Mouse (Mus musculus) limb, embryonic 14.5 days (tissue): ENCODE measurements around the gene Lpar3. TPM values are rescaled to one million over a fixed set of nuclear protein-coding genes. Genes with fewer than 3 reads are reported as not detected.

ENCODE experiments used
- ATAC-seq: fragments of 200-750 bp; cut with Nextera tagmentation; 2 replicates; pipeline ENCODE4 v1.8.0; 2017; ENCODE audit warnings: low read depth, moderate number of reproducible peaks, moderate TSS enrichment; ENCODE audit not compliant: low FRiP score
- DNase-seq: peaks from one replicate; pipeline ENCODE4 v3.0.0-alpha.2; 2015; ENCODE audit warnings: low spot score
- H3K27ac ChIP-seq: fragments of 300-500 bp; sonication (generic); replicated peaks from 2 replicates; pipeline ENCODE4 v1.5.1; 2014; ENCODE audit warnings: low read depth, mild to moderate bottlenecking, low read length, moderate library complexity, mixed read lengths
- H3K27me3 ChIP-seq: fragments of 300-500 bp; sonication (generic); 2 replicates; pipeline ENCODE4 v1.6.1; 2014; ENCODE audit warnings: low read length, mixed read lengths; ENCODE audit not compliant: control insufficient read depth, insufficient read depth
- H3K36me3 ChIP-seq: fragments of 300-500 bp; sonication (generic); 2 replicates; pipeline ENCODE4 v1.6.1; 2014; ENCODE audit warnings: mild to moderate bottlenecking, low read length, moderate library complexity, mixed read lengths; ENCODE audit not compliant: control insufficient read depth, insufficient read depth
- H3K4me1 ChIP-seq: fragments of 300-500 bp; sonication (generic); 2 replicates; pipeline ENCODE4 v1.6.1; 2014; ENCODE audit warnings: antibody characterized with exemption, low read length, mixed read lengths; ENCODE audit not compliant: control insufficient read depth, insufficient read depth
- H3K4me2 ChIP-seq: fragments of 300-500 bp; sonication (generic); replicated peaks from 2 replicates; pipeline ENCODE4 v1.6.1; 2014; ENCODE audit warnings: low read depth, mild to moderate bottlenecking, low read length, moderate library complexity; ENCODE audit not compliant: severe bottlenecking
- H3K4me3 ChIP-seq: fragments of 300-500 bp; sonication (generic); replicated peaks from 2 replicates; pipeline ENCODE4 v1.5.1; 2014; ENCODE audit warnings: low read length
- H3K9ac ChIP-seq: fragments of 300-500 bp; sonication (generic); 2 replicates; pipeline ENCODE4 v1.6.1; 2014; ENCODE audit warnings: mild to moderate bottlenecking, low read depth, low read length, moderate library complexity; ENCODE audit not compliant: severe bottlenecking
- H3K9me3 ChIP-seq: fragments of 300-500 bp; sonication (generic); 2 replicates; pipeline ENCODE4 v1.6.1; 2016; ENCODE audit warnings: low read length; ENCODE audit not compliant: control insufficient read depth
- POLR2A ChIP-seq: fragments of 200-500 bp; IDR thresholded peaks from 2 replicates; pipeline ENCODE4 v1.8.0; 2012; ENCODE audit warnings: inconsistent platforms, mild to moderate bottlenecking, moderate library complexity, borderline replicate concordance; ENCODE audit not compliant: insufficient read depth, insufficient read length; ENCODE audit errors: extremely low read depth
- WGBS: fragments of 180-500 bp; shearing (Covaris S2); extraction: QIAGEN DNeasy Blood & Tissue Kit; methylation state at CpG from one replicate; pipeline ENCODE4 v1.1.7; 2014; 5-methylcytosine and 5-hydroxymethylcytosine counted together
- polyA plus RNA-seq, 2 experiments: library from polyadenylated mRNA; depleted of rRNA in 1 of 2; stranded (reverse) in 1 of 2; unstranded in 1 of 2; fragments of >200 nt; fragmentation: Nextera tagmentation in 1 of 2; extraction: Ambion mirVana in 1 of 2; gene quantifications; 2 replicates each; pipeline versions ENCODE4 v1.2.1 to v1.2.3; 2012 to 2014

Gene Lpar3
- polyA plus RNA-seq, 2 experiments, result 1.8 to 2.2 TPM

GRCm38 (mm10) chr3:146333270-146333669 is 112.5 kb downstream of the Lpar3 start:
- no peak overlapping the region for H3K4me3 ChIP-seq
- no peak overlapping the region for H3K9ac ChIP-seq
- H3K36me3 ChIP-seq, result no peaks in the 10 kb centered on the region
- no peak overlapping the region for H3K27ac ChIP-seq
- ATAC-seq (no peak), DNase-seq (no peak)
- TF ChIP-seq POLR2A, result no peak
- peaks cover 8% of the 10 kb centered on the region; the same call in 1 of the 2 replicates for H3K4me1 ChIP-seq
- no peak overlapping the region for H3K4me2 ChIP-seq
- no peaks in the 10 kb centered on the region for H3K9me3 ChIP-seq
- WGBS, result 78% methylated on average over 3 of the region's 3 CpGs
- no peaks in the 10 kb centered on the region for H3K27me3 ChIP-seq

- Histone ChIP-seq H3K9ac (no peak overlapping the region), H3K4me3 (no peak overlapping the region), H3K9me3 (no peaks in the 10 kb centered on the region), H3K4me2 (no peak overlapping the region), H3K4me1 (peaks cover 5% of the 10 kb centered on the region; the same call in 1 of the 2 replicates), H3K27ac (no peak overlapping the region), H3K36me3 (no peaks in the 10 kb centered on the region), H3K27me3 (no peaks in the 10 kb centered on the region)
- WGBS, result 34% methylated on average over 7 of the region's 7 CpGs
- ATAC-seq, result no peak
- TF ChIP-seq POLR2A, result no peak
- no peak for DNase-seq
Measured at GRCm38 (mm10) chr3:146334070-146334469, 113.3 kb downstream of the Lpar3 start.

Other genes starting within 250 kb of the Lpar3 start
- 5.3 and 6.0 TPM in 2 replicates for gene Syde2, start 233.1 kb upstream of the Lpar3 start, polyA plus RNA-seq (2012; rRNA removed)
- gene Syde2, start 233.1 kb upstream of the Lpar3 start, polyA plus RNA-seq (2014; fragmentation: Nextera tagmentation; extraction: Ambion mirVana), result 2.6 and 2.8 TPM in 2 replicates
- 0.03 and 0.20 TPM in 2 replicates for gene Wdr63, start 112.8 kb upstream of the Lpar3 start, polyA plus RNA-seq (2012; rRNA removed)
- not detected in 2 replicates for gene Wdr63, start 112.8 kb upstream of the Lpar3 start, polyA plus RNA-seq (2014; fragmentation: Nextera tagmentation; extraction: Ambion mirVana)
- 1.9 and 2.0 TPM in 2 replicates for gene Mcoln3, start 103.5 kb upstream of the Lpar3 start, polyA plus RNA-seq (2012; rRNA removed)
- gene Mcoln3, start 103.5 kb upstream of the Lpar3 start, polyA plus RNA-seq (2014; fragmentation: Nextera tagmentation; extraction: Ambion mirVana), result 1.9 and 2.1 TPM in 2 replicates
- 3.5 and 3.6 TPM in 2 replicates for gene Mcoln2, start 71.1 kb upstream of the Lpar3 start, polyA plus RNA-seq (2012; rRNA removed)
- 1.5 and 2.0 TPM in 2 replicates for gene Mcoln2, start 71.1 kb upstream of the Lpar3 start, polyA plus RNA-seq (2014; fragmentation: Nextera tagmentation; extraction: Ambion mirVana)
- gene Ssx2ip, start 183.7 kb downstream of the Lpar3 start, polyA plus RNA-seq (2012; rRNA removed), result 9.1 and 12.2 TPM in 2 replicates
- gene Ssx2ip, start 183.7 kb downstream of the Lpar3 start, polyA plus RNA-seq (2014; fragmentation: Nextera tagmentation; extraction: Ambion mirVana), result 28.6 and 32.6 TPM in 2 replicates
- 5.2 and 5.4 TPM in 2 replicates for gene Ctbs, start 228.8 kb downstream of the Lpar3 start, polyA plus RNA-seq (2012; rRNA removed)
- gene Ctbs, start 228.8 kb downstream of the Lpar3 start, polyA plus RNA-seq (2014; fragmentation: Nextera tagmentation; extraction: Ambion mirVana), result 8.8 and 9.3 TPM in 2 replicates